Mouse (Mus musculus) brain, embryonic 14.5 days (tissue): ENCODE data around the gene Olfr55. TPM values are rescaled to one million over a fixed set of nuclear protein-coding genes. Genes with fewer than 3 reads are reported as not detected.
"Not testable (repeated sequence)": the region's sequence is repeated elsewhere in the genome, so short reads cannot be mapped to it uniquely, and the experiment has no call there.

ENCODE experiments used
- DNase-seq: peaks from one replicate; pipeline ENCODE4 v3.0.0-alpha.2; 2011; ENCODE audit warnings: low read depth
- CTCF ChIP-seq: fragments of 200-500 bp; IDR thresholded peaks from 2 replicates; pipeline ENCODE4 v1.5.1; 2012; ENCODE audit warnings: inconsistent platforms, mild to moderate bottlenecking, moderate library complexity, borderline replicate concordance; ENCODE audit not compliant: insufficient read depth, insufficient read length; ENCODE audit errors: extremely low read depth
- POLR2A ChIP-seq: fragments of 200-500 bp; IDR thresholded peaks from 2 replicates; pipeline ENCODE4 v1.6.1; 2012; ENCODE audit warnings: mild to moderate bottlenecking, inconsistent platforms, borderline replicate concordance; ENCODE audit not compliant: poor library complexity, insufficient read depth, insufficient read length, severe bottlenecking; ENCODE audit errors: extremely low read depth
- polyA plus RNA-seq: library from polyadenylated mRNA; depleted of rRNA; stranded (reverse); fragments of >200 nt; gene quantifications from 2 replicates; pipeline ENCODE4 v1.2.3, GENCODE M21; 2012; rRNA removed

Olfr55 gene
- not detected in 2 replicates for polyA plus RNA-seq

DNA sequence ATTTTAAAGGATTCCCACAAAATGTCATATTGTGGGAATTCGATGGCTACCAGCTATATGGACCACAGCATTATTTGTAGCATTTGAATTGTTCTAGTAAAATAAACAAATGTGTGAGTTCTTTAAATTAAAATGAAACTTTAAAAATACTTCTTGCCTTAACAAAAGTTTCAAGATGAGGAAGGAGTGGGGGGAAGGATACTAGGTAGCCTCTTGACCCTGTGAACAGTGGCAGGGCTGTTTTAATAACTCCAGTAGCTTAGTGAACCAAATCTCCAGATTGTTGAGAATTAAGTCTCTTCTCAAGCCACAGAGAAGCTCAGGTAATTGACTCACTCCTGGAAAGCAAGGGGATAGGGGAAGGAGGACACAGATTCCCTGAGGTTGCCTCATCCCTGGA lies at the start of gene Olfr55:
TSS of gene Olfr55 (plus strand) at position 301 of the 400 bp plus-strand sequence.
- not testable (repeated sequence) for DNase-seq

DNA sequence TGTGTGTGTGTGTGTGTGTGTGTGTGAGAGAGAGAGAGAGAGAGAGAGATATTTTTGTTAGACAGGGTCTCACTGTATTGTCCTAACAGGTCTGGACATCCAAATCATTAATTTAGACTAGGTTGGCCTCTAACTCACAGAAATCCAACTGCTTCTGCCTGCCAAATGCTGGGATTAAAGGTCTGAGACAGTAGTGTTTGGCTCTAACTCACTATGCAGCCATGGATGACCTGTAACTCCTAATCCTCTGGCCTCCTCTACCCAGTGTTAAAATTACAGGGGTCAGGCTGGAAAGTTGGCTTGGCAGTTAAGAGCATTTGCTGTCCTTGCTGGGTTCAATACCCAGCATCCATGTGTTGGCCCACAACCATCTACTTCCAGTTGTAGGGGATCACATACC lies 43.7 kb upstream of the Olfr55 start:
- DNase-seq = no peak
- no peak for TF ChIP-seq CTCF
- TF ChIP-seq POLR2A = no peak

DNA sequence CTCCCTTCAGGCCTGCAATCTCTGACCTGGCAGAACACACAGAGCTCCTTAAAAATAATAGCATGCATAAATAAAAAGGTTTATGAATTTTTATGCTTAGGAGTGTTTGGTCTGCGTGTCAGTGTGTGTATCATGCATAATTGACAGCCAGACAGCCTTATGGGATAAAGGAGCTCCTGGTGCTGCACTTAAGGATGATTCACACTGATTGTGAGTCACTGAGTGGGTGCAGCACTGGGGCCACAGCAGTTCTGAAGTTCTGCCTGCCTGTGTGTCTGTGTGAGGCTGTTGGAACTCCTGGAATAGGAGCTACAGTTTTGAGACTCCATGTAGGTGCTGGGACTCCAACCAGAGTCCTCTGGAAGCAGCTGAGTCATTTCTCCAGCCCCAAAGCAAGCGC lies 42.0 kb upstream of the Olfr55 start:
- DNase-seq = no peak
- TF ChIP-seq POLR2A (no peak), CTCF (no peak)

DNA sequence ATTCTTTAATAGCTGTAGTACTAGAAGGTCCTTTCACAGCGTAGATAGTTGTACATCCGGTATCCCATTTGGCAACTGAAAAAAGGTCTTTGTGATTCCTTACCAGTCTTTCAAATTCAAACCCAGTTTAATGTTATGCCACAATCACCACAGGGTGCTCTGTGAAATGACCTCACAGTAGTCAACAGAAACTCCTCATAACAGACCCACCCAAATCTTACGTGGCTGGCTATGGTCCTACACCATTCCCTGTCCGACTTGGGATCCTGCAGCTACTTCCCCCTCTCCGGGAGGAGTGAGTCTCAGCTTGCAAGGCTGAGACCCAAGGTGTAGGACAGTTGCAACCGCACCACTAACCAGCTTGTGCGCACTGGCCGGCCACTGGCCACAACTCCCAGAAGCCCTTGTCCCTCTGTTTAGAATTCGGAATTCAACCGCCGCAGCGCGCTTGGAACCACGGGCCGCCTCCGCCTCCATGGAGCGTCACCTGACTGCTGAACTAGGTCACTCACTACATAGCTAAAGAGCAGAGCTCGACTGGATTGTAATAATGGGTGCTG lies 28.9 kb upstream of the Olfr55 start, which contains the start of gene Morc2b:
TSS of gene Morc2b (minus strand) at position 423 of the 560 bp plus-strand sequence.
- TF ChIP-seq CTCF (no peak), POLR2A (no peak)
- no peak for DNase-seq

DNA sequence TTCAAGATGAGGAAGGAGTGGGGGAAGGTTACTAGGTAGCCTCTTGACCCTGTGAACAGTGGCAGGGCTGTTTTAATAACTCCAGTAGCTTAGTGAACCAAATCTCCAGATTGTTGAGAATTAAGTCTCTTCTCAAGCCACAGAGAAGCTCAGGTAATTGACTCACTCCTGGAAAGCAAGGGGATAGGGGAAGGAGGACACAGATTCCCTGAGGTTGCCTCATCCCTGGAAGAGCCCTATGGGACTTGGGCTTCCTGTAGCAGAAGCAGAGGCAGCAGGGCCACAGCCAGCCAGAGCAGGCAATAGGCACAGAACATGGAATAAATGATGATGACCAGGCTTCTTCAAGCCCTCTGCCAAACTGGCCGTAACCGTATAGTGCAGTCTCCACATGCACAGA lies 22.8 kb downstream of the Olfr55 start, which contains the start of gene Olfr239:
TSS of gene Olfr239 (plus strand) at position 301 of the 400 bp plus-strand sequence.
- DNase-seq = not testable (repeated sequence)

DNA sequence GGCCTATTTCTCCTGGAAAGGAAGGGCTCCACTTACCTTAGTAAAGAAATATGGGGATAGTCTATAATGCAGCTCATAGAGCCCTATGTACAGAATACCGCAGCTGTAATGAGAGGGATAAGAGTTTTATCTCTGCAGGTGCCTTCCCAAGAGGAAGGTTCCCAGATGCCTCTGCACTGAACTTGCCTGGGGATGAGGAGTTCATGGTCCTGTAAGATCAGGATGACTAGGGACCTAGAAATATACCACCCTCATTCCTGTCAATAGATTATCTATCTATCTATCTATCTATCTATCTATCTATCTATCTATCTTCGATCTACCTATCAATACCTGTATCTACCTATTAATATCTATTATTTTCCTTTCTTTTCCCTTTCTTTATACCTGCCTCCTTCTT lies 53.3 kb downstream of the Olfr55 start, which contains the start of gene Olfr1564:
TSS of gene Olfr1564 (minus strand) at position 101 of the 400 bp plus-strand sequence.
- TF ChIP-seq CTCF (no peak), POLR2A (no peak)
- no peak for DNase-seq

Other genes with a start within 250 kb of the Olfr55 start
- 12.3 and 13.0 TPM in 2 replicates for gene Cyp4f13, start 221.0 kb upstream of the Olfr55 start, polyA plus RNA-seq
- 4.5 and 4.6 TPM in 2 replicates for gene Zfp472, start 202.6 kb upstream of the Olfr55 start, polyA plus RNA-seq
- gene Zfp952, start 175.3 kb upstream of the Olfr55 start, polyA plus RNA-seq = 12.6 and 14.6 TPM in 2 replicates
- gene Zfp763, start 135.0 kb upstream of the Olfr55 start, polyA plus RNA-seq = 11.5 and 16.0 TPM in 2 replicates
- not detected in 2 replicates for gene 4921501E09Rik, start 100.4 kb upstream of the Olfr55 start, polyA plus RNA-seq
- gene Zfp563, start 79.1 kb upstream of the Olfr55 start, polyA plus RNA-seq = 12.0 and 15.9 TPM in 2 replicates
- gene Morc2b, start 28.8 kb upstream of the Olfr55 start, polyA plus RNA-seq = 0.21 and 0.40 TPM in 2 replicates
- not detected in 2 replicates for gene Olfr239, start 22.9 kb downstream of the Olfr55 start, polyA plus RNA-seq
- 0.72 and 0.89 TPM in 2 replicates for gene Olfr1564, start 53.2 kb downstream of the Olfr55 start, polyA plus RNA-seq
- 8.6 and 10.5 TPM in 2 replicates for gene Zfp955a, start 86.7 kb downstream of the Olfr55 start, polyA plus RNA-seq
- gene Olfr63, start 96.2 kb downstream of the Olfr55 start, polyA plus RNA-seq = not detected in 2 replicates
- gene Zfp955b, start 121.1 kb downstream of the Olfr55 start, polyA plus RNA-seq = 10.4 and 12.3 TPM in 2 replicates
- gene Zfp81, start 190.4 kb downstream of the Olfr55 start, polyA plus RNA-seq = 16.9 and 22.5 TPM in 2 replicates
- 12.6 and 16.0 TPM in 2 replicates for gene Zfp101, start 226.2 kb downstream of the Olfr55 start, polyA plus RNA-seq